Mouse (Mus musculus): ENCODE measurements around the gene Rph3al.
A peak's percentile ranks its signal among the peaks of the same experiment; 100 is the strongest.

The Rph3al gene

DNA sequence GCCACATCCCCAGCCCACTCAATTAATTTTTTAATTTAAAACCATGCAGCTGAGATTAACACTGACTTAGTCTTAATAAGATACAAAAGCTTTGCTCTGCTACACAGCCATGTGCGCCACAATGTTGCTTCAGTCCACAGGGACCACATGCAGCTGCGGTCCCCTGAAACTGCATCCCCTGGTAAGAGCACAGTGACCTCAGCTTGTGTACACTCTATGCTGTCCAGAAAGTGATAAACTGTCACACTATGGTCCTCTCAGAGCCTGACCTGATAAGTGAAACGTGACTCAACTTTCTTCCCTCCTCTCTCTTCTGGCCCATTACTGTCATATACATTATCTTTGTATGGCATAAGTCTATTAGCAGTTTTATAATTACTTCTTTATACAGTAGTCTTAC lies 12.2 kb upstream of the Rph3al start:
- no peak for DNase-seq (ENCODE audit: low read depth)

DNA sequence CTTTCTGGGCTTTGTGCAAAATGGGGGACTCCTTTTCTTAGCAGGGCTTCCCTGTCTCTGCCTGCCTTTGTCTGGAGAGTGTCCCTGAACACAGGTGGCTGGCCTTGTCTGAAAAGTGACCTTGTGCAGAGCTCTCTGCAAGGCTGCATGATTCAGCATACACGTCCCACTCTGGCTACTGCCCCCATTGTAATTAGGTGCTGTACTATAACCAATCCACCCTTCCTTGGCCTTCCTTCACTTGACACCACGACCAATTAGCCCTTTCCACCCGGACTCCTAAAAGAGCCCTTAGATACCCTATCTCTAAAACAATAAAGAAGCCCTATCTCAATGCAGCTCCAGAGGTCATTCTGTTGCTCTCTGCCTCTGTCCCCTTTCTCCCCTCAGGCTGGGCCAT lies 10.6 kb upstream of the Rph3al start:
- DNase-seq (ENCODE audit: low read depth), result no peak

DNA sequence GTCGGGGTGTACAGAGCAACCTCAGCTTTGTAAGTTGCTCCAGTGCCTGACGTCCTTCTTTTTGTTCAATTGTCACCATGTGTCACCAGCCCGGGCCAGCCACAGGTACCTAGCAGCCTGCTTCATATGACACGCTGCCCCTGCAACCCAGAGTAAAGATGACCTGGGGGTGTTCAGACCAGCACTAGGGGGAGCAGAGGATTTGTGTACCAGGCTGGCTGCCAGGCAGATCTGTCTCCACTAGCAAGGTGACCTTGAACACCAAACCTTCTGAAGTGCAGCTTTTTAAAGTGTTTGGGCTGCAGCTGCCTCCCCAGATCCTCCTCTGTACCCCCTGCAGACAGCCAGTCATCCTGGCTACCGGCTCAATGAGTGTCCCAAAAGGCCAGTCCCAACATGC lies 9.0 kb upstream of the Rph3al start:
- DNase-seq (ENCODE audit: low read depth), result no peak

DNA sequence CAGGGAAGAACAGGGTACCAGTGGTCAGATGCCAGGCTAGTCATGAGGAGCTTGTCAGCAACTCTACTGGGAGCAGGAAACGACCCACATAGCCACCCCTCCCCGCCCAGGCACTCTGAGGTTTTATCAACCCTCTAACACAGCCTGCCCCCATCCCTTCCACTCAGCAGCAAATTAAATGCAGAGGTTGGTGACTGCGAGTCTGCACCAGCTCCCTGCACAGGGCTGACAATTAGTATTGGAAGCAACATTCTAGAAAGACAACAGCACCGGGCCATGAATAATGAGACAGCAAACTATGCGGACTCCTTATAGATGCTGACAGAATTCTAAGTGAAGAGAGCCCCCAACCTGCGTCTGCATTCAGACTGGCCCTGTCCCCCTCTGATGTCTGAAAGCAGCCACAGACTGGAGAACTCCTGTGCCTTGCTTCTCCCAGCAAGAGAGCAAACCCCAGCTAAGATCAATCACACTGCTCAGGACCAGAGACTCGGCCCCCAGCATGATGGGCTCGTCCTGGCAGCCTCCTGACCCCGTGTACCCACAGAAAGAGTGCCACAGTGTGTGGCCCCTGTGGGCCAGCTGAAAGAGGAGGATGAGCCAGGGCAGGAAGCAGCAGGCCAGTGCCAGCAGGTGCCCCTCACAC lies 7.7 kb upstream of the Rph3al start:
- DNase-seq (ENCODE audit: low read depth), result no peak

DNA sequence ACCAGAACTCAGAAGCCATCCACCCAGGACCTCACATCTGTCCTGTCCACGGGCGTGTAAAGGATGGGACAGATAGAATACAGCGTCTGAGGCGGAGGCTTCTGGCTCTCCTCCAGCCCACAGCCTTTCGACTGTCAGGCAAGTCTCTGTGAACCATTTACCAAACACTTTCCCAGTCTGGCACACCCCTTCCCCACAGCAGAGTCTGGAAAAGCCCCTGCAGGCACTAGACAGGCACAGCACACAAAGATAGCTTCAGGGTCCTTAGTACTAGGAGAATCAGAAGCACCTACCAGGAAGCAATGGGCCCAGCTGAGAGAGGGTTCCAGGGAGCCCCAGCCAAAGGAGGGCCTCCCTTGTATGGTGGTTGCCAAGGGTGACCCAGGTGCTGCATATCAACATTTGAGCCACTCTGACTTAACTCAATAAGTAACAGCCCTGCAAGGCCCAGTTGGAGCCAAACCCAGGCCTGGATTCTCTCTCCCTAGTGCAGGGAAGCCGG lies 808 bp downstream of the Rph3al start:
- DNase-seq (ENCODE audit: low read depth), result no peak

DNA sequence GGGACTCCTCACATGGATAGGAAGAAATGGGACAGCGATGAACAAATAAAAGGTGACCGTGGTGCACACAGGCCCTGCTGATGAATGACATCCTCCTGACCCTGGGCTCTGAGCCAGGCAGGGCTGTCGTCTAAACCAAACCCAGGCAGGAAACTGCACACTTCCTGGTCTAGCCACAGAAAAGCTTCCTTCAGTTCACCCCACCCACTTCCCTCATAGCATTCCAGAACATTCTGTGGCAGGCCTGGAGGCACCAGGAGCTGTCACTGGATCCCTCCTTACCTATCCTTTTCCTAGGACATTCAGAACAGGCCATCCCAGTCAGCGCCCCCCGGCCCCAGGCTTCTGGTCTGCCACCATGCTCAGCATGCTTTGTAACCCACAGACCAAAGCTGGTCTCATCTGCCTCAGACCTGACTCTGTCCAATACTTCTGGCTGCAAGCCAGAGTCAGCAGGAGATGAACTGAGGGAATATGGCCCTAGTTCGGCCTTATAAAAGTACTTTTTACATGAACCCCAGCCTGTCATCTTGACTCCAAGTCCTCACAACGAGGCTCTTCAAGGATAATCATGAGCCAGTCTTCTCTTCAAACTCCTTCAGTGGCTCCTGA lies 2.3 kb downstream of the Rph3al start:
- peak; percentile 11 for DNase-seq (ENCODE audit: low read depth)

DNA sequence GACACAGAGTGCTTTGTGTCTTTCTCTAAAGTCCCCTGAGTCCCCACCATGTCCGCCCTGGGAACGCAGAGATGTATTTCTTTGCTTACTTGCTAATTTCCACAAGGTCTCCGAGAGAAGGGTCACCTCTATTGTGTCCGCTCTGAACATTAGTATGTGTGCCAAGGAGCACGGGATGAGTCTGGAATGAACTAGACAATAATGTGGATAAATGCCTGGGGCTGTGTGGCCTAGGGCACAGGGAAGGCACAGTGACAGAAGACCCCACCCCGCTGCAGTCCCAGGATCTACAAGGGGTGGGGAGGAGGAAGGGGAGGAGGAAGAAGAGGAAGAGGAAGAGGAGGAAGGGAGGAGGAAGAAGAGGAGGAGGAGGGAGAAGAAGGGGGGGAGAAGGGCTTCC lies 3.8 kb downstream of the Rph3al start:
- DNase-seq (ENCODE audit: low read depth), result no peak

DNA sequence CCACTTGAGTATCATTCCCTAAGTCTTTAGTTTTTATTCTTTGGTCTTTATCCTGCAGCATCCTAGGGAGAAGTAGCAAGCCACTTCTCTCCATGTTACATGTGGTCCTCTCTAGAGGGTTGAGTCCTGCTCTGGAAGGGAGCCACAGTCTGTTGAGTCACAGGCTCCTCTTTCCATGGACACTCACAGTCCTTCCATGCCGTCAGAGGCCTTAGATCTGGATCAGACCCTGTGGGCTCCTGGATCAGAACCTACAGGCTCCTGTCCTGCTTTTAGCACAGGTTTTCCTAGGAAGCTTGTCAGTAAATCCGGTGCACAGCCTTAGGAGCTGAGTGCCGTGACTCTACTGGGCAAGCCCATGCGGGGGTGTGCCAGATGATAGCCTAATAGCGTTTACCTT lies 4.9 kb downstream of the Rph3al start:
- peak; percentile 20 for DNase-seq (ENCODE audit: low read depth)

DNA sequence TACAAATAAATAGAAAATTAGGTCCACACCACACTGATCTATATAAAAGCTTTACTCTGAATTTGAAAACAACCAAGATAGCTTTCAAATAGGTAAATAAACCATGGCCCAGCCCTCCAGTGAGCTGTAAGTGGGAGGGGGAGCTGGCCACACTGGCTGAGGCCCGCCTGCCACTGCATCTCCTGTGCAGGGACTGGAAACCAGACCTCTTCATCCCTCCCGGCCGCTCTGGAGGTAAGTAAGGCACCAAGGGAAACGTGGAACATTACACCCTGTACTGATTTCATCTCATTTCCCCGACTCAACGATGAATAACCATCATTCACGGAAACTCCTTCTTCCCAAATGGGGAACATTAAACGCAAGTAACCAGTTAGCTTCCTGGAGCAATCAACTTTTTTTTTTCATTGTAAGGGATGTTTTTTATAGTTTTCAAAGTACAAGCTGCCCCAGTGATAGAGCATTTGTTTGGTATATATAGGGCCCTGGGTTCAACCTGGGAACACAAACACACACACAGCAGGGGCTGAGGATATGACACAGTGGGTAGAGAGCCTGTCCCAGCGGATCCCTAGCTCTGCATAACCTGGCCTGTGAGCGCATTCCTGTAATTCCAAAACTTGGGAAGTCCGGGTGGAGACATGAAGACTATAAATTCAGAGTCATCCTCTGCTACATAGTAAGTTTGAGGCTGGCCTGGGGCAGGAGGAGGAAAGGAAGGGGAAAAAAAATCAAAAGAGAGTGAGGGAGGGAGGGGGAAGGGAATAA lies 7.1 kb downstream of the Rph3al start:
- DNase-seq (ENCODE audit: low read depth), result no peak

DNA sequence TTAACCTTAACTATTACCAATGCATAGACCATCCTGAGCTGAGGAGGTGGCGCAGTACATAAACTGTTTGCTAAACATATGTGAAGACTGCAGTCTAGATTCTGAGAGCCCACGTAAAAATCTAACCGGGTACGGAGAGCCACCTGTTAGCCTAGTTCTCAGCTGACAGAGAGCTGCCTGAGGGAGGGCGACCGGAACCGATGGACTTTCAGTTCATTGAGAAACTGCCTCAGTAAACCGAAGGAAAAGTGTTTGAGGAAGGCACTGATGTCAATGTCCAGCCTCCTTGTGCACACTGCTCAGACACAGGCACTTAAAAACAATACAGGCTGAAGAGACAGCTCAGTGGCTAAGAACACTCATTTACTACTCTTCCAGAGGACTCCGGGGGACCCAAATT lies 8.0 kb downstream of the Rph3al start:
- DNase-seq (ENCODE audit: low read depth), result no peak

DNA sequence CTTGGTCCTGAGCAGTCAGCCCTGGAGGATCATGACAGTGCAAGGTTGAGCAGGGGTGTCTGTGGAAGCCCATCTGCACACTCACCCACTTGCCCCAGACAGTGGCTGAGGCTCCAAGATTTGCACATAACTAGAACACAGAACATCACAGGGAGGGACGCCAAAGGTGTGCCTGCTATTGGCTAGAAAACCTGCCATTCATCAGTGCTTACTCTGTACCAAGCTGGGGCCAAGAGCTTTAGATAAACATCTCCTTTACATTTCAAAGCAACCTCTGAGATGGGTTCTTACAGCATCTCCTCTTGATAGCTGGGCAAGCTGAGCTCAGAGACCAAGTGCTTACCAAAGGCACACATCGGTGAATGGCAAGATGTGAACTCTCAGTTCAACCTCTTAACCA lies 10.3 kb downstream of the Rph3al start:
- no peak for DNase-seq (ENCODE audit: low read depth)

DNA sequence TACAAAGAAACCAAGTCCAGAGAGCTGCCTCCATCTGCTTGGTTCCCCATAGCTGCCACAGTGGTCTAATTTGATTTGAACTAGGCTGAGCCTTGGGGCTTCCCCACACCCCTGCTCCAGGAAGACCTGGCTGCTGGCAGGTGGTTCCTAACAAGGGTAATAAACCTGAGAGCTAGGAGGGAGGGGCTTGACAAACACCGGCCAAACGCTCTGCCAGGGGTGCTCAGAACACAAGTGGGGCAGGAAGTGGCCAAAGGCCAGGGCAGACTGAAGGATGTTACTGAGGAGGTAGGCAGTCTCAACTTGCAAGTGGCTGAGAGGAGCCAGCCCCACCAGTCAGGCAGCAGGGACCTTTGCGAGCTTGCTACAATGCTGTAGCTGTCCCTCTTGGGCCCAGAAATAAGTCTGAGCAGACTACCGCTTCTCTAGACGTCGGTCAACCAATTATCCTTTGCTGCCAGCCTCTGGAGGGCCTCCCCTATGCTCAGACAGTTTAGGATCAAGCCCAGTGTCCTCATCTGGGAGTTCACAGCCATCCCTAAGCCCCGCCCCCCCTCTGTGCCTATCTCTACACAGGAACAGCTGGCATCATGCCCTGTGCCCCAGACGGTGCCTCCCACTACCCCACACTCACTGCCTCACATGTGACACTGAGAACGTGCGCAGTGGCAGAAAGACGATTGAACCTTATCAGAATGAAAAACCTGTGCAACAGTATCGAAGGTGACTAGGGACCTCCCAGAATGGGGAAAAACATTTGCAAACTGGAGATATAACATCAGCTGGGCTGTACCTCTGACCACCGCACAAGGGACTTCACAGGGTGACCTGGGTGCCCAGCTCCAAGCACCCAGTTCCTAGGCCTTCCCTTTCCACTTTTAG lies 11.6 kb downstream of the Rph3al start:
- no peak for DNase-seq (ENCODE audit: low read depth)

DNA sequence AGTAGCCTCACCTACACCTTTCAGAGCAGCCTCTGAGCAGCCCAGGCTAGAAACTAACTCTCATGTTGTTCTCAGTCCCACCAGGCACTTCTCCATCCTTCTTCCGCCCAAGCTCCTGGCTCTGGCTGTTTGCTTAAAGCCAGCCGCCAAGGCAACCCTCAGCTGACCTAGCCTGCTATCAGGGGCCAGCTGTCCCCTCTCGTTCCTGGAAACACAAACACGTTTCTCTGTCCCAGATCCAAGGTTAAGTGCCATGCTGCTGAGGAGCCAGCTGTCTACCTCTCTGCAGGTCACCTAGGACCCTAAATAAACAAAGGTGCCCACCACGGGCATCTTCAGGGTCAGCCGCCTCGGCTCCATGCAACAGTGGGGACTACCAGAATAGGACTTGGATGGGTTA lies 12.4 kb downstream of the Rph3al start:
- no peak for DNase-seq (ENCODE audit: low read depth)

DNA sequence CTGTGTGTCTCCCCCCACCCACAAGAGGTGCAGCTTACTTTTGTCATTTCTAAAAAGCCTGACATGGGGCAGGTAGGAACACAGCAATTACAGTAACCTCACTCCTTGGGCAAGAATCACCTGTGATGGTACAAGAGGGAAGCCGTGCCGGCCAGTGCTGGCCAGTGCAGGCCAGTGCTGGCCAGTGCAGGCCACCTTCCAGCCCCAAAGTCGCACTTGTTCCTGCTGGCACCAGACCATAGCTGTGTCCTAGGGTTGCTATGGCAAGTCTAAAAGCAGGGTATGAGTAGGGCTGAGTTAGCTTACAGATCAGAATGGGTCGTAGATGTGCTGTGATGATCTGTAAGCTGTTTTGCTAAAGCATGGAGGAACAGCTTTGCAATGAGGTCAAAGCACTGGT lies 15.5 kb downstream of the Rph3al start:
- DNase-seq (ENCODE audit: low read depth), result no peak

DNA sequence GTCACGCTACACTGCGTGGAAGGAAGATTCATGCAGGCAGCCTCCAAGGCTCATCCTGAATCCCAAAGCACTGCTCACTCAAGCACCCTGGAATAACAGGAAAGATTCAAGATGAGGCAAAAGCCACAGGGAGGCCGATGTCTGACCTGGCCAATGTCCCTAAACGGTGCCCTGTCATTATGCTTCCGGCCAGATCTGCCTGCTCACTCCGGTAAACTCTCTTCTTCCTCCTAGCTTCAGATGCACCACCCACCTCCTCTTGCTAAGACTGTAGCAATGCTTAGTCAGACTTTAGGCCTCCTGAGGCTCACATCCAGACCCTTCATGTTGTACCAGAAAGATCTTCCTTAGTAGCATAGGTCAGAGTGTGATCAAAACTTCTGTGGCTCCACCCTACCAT lies 19.1 kb downstream of the Rph3al start:
- no peak for DNase-seq (ENCODE audit: low read depth)

DNA sequence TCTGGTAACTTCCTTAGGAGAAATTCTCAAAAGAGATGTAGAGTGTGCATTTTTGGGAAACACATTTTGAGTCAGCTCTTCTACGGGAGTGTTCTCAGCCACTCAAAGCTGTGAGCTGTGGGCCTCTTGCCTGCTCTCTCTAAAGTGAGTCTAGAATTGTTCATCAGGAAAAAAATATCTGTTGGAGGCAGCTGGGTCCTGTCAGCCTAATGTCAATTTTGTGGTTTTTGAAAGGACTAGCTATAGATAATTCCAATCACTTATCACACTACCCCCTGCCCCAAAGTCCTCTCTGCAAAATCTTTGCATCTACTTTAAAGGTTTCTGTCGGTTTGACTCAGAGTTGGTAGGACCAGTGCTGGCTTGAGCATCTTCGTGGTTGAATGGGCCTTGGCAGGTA lies 20.9 kb downstream of the Rph3al start:
- no peak for DNase-seq (ENCODE audit: low read depth)

DNA sequence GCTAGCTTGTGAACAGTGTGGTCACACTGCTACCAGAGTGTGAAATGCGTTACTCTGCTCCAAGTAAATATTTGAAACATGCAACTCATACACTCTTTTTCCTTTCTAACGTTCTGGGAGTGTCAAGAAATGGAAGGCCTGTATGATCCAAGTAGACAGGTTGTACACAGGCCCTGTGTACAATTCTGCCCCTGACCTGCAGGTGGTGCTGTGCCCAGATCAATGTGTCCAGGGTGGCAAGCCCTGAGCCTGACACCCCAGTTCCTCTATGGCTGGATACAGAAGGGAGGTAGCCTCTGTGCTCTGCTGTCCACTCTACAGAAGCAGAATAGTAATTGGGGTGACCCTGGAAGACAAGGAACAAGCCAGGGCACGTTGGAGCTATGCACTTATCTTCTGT lies 24.3 kb downstream of the Rph3al start:
- peak; percentile 37 for DNase-seq (ENCODE audit: low read depth)

DNA sequence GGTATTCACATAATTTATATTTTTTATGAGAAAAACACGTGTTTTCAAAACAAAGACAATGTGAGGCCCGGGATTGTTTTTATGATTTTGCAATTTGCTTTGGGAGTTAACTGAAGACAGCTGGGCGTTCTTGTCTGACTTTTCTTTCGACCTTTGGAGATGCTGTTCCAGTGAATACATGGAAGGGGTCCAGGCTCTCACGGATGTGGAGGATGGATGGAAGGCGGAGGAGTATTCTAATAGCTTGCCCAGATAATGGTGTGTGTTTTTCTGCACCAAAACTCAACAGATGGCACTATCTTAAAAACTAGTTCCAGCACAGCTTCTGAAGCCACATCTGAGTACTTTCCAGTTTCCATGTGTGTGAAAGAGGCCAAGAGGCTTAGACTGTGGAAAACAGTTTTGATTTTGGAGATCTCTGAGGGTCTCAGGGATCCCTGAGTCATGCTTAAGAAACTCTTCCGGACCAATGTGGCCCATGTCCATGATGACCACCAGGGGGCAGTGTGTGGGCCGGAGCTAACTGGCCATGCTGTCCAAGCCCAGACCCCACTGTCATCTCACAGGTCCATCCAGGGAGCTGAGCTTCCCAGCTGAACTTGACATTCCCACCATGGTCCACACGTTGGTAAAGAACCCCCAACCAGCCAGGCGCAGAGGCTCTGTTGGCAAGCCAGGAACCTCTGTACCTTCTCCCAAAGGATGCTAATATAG lies 25.1 kb downstream of the Rph3al start:
- peak; percentile 66 for DNase-seq (ENCODE audit: low read depth)

DNA sequence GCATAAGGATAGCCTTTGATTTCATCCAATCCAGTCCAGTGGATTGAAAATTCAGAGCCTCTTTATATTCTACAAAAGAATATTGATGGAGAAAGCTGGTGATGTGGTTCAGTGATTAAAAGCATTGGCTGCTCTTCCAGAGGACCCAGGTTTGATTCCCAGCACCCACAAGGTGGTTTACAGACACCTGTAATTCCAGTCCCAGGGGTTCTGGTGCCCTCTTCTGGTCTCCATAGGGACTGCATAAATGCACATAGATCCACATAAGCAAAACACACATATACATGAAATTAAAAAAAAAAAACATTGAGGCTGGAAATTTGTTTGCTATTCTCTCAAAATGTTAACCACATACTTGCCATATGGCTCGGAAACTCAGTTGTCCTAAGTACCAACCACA lies 26.3 kb downstream of the Rph3al start:
- DNase-seq (ENCODE audit: low read depth), result peak; percentile 17

DNA sequence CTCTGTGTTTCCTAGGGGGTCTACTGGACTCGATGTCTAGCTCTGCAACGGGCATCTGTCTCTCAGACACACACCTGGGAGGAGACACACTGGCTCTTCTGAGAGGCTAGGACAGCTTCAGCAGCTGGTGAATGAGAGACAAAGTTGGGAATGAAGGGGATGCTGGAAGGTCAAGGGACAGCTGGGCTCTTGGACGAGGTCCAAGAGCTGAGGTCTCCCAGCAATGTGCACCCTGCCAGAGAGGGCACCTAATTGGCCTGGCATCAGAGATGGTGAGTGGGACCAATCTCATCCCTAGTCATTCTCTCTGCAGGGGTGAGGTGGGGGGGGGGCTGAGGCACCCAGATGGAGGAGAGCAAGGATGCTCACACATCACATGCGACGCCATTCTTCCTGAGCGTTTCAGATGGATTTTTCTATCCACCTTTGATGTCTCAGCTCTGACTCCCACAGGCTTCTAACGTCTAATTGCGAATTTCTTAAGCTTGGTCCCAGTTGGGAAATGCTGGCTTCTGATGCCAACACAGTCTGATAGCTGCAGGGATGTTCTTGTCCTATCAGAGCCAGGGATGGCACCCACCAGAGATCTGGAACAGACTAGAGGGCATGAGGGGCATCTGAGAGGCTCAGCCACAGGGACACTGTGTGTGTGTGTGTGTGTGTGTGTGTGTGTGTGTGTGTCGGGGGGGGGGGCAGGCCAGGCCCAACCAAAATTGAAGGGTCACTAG lies 28.4 kb downstream of the Rph3al start:
- no peak for DNase-seq (ENCODE audit: low read depth)

DNA sequence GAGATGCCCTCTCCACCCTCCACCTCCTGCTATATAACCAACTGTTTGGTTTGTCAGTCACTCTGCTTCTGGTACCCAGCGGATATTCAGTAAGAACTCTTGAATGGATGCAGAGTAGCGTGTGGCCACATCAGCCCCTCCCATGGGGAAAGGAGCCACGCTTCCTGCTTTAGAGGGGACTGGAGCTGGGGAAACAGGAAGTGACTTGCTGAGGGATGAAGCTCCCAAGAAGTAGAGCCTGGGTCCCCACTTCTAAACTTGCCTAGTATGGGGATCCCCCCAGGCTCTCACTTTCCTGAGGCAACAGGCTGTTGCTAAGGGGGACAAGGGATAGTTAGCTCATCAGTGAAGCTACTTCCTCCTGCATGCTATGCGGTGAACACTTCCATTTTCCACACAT lies 30.8 kb downstream of the Rph3al start:
- DNase-seq (ENCODE audit: low read depth), result no peak
